Mouse (Mus musculus): ENCODE data around the gene Cacna1c.

Gene Cacna1c

GRCm38 (mm10) chr6:118742701-118743100 lies 453.5 kb downstream of the Cacna1c start:
- no peak for DNase-seq (ENCODE audit: low spot score)

- no peak for DNase-seq (ENCODE audit: low spot score)
These were observed 454.4 kb downstream of the Cacna1c start for GRCm38 (mm10) chr6:118741841-118742240.

GRCm38 (mm10) chr6:118739961-118740599 lies 456.1 kb downstream of the Cacna1c start:
- DNase-seq (ENCODE audit: low spot score), result no peak

- DNase-seq (ENCODE audit: low spot score), result no peak
These were observed 456.9 kb downstream of the Cacna1c start for GRCm38 (mm10) chr6:118739344-118739743.

GRCm38 (mm10) chr6:118738656-118739055 lies 457.6 kb downstream of the Cacna1c start:
- DNase-seq (ENCODE audit: low spot score), result no peak

GRCm38 (mm10) chr6:118737078-118737477 lies 459.1 kb downstream of the Cacna1c start:
- DNase-seq (ENCODE audit: low spot score), result no peak

GRCm38 (mm10) chr6:118736491-118736890 lies 459.7 kb downstream of the Cacna1c start:
- DNase-seq (ENCODE audit: low spot score), result no peak

- no peak for DNase-seq (ENCODE audit: low spot score)
These were observed 461.1 kb downstream of the Cacna1c start for GRCm38 (mm10) chr6:118735145-118735544.

- DNase-seq (ENCODE audit: low spot score), result no peak
These were observed 464.3 kb downstream of the Cacna1c start for GRCm38 (mm10) chr6:118731937-118732336.

GRCm38 (mm10) chr6:118724908-118725307 lies 471.3 kb downstream of the Cacna1c start:
- DNase-seq (ENCODE audit: low spot score), result no peak

GRCm38 (mm10) chr6:118724388-118724787 lies 471.8 kb downstream of the Cacna1c start:
- DNase-seq (ENCODE audit: low spot score), result no peak

GRCm38 (mm10) chr6:118722336-118722735 lies 473.9 kb downstream of the Cacna1c start:
- DNase-seq (ENCODE audit: low spot score), result no peak

- DNase-seq (ENCODE audit: low spot score), result no peak
These were observed 476.7 kb downstream of the Cacna1c start for GRCm38 (mm10) chr6:118719486-118719885.

- no peak for DNase-seq (ENCODE audit: low spot score)
These were observed 482.9 kb downstream of the Cacna1c start for GRCm38 (mm10) chr6:118713286-118713685.

- no peak for DNase-seq (ENCODE audit: low spot score)
These were observed 484.4 kb downstream of the Cacna1c start for GRCm38 (mm10) chr6:118711677-118712322.

GRCm38 (mm10) chr6:118707066-118707465 lies 489.2 kb downstream of the Cacna1c start:
- no peak for DNase-seq (ENCODE audit: low spot score)

GRCm38 (mm10) chr6:118705840-118706239 lies 490.4 kb downstream of the Cacna1c start:
- no peak for DNase-seq (ENCODE audit: low spot score)

GRCm38 (mm10) chr6:118694626-118695025 lies 501.6 kb downstream of the Cacna1c start:
- DNase-seq (ENCODE audit: low spot score), result no peak

- DNase-seq (ENCODE audit: low spot score), result no peak
These were observed 506.8 kb downstream of the Cacna1c start for GRCm38 (mm10) chr6:118689447-118689846.

- DNase-seq (ENCODE audit: low spot score), result no peak
These were observed 507.4 kb downstream of the Cacna1c start for GRCm38 (mm10) chr6:118688856-118689255.

- no peak for DNase-seq (ENCODE audit: low spot score)
These were observed 515.4 kb downstream of the Cacna1c start for GRCm38 (mm10) chr6:118680814-118681213.

GRCm38 (mm10) chr6:118678031-118678430 lies 518.2 kb downstream of the Cacna1c start:
- no peak for DNase-seq (ENCODE audit: low spot score)

- DNase-seq (ENCODE audit: low spot score), result no peak
These were observed 518.9 kb downstream of the Cacna1c start for GRCm38 (mm10) chr6:118677306-118677705.

GRCm38 (mm10) chr6:118674781-118675180 lies 521.4 kb downstream of the Cacna1c start:
- no peak for DNase-seq (ENCODE audit: low spot score)

All from ovary, postnatal 36 days (tissue).